Mouse (Mus musculus): ENCODE data around the gene Fdxacb1. TPM values are rescaled to one million over a fixed set of nuclear protein-coding genes. Genes with fewer than 3 reads are reported as not detected.

Gene Fdxacb1
- polyA plus RNA-seq, 1 experiment from 2014 or later: 12.0 TPM

DNA sequence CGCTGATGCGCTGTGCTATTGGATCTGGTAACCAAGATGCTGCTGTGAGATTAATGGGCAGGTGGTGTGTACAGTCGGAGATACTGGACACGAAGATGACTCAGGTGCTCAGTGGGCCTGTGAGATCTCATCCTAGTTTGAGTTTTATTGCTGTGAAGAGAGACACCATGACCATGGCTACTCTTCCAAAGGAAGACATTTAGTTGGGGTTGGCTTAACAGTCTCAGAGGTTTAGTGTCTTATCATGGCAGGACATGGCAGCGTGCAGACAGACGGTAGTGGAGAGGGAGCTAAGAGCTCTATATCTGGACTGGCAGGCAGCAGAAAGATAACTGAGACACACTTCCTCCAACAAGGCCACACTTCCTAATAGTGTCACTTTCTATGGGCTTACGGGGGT lies 43.2 kb downstream of the Fdxacb1 start:
- Histone ChIP-seq H3K4me3 (ENCODE audit: low read depth, low read length) (no peak overlapping the region), H3K27me3 (ENCODE audit: control insufficient read depth, insufficient read depth, low read length) (no peaks in the 10 kb centered on the region), H3K4me1 (ENCODE audit: control insufficient read depth, insufficient read depth, low read length) (no peaks in the 10 kb centered on the region), H3K9me3 (ENCODE audit: control insufficient read depth, low read length) (no peaks in the 10 kb centered on the region), H3K27ac (ENCODE audit: low read depth, low read length) (no peak overlapping the region), H3K4me2 (no peak overlapping the region), H3K9ac (ENCODE audit: low read length) (no peak overlapping the region), H3K36me3 (ENCODE audit: control insufficient read depth, insufficient read depth, low read length) (peaks cover 2% of the 10 kb centered on the region; the same call in 1 of the 2 replicates)
- 95% methylated on average over 7 of the region's 7 CpGs for WGBS
- no peak for ATAC-seq (ENCODE audit: low FRiP score)
- DNase-seq (ENCODE audit: low spot score, missing footprints): peak; percentile 54

DNA sequence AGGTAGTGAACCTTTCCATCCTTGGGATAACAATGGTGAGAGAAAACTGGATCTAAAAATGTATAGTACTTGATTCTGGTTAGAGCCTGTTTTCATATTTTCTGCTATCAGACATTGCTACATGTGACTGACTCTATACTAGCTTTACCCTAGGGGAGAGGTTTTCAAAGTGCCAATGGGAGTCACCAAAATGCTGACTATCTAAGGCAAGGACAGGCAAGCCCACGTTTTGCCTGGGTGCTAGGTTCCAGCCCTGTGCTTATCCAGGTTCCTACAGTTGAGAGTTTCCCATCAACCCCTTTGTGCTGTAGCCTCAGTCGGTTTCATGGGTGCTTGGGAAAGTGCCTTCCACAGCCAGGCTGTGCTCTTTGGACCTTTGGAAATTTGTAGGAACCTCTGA lies 43.7 kb downstream of the Fdxacb1 start:
- H3K4me2 ChIP-seq: no peak overlapping the region
- peaks cover 2% of the 10 kb centered on the region; the same call in 1 of the 2 replicates for H3K36me3 ChIP-seq (ENCODE audit: control insufficient read depth, insufficient read depth, low read length)
- ATAC-seq (ENCODE audit: low FRiP score): no peak
- DNase-seq (ENCODE audit: low spot score, missing footprints): peak; percentile 17
- no peaks in the 10 kb centered on the region for H3K27me3 ChIP-seq (ENCODE audit: control insufficient read depth, insufficient read depth, low read length)
- H3K9ac ChIP-seq (ENCODE audit: low read length): no peak overlapping the region
- 88% methylated on average over 2 of the region's 2 CpGs for WGBS
- H3K9me3 ChIP-seq (ENCODE audit: control insufficient read depth, low read length): no peaks in the 10 kb centered on the region
- no peak overlapping the region for H3K4me3 ChIP-seq (ENCODE audit: low read depth, low read length)
- no peaks in the 10 kb centered on the region for H3K4me1 ChIP-seq (ENCODE audit: control insufficient read depth, insufficient read depth, low read length)
- H3K27ac ChIP-seq (ENCODE audit: low read depth, low read length): no peak overlapping the region

DNA sequence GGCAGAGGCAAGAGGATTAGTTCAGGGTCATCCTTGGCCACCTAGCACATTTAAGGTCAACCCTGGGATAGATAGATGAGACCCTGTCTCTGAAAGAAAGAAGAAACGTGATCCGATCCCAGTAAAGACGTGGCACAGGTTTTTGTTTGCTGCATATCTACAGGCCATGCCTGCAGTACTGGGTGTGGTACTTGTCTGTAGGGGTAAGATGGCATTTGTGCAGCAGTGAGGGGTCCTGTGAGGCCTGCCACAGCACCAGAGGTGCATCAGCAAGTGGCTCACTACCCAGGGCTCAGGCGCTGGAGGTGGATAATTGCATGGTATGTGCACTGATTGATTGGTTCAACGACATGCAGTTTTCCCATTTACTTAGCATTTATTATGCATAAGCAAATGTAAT lies 45.8 kb downstream of the Fdxacb1 start:
- peaks cover 2% of the 10 kb centered on the region; the same call in 1 of the 2 replicates for H3K36me3 ChIP-seq (ENCODE audit: control insufficient read depth, insufficient read depth, low read length)
- WGBS: 96% methylated on average over 5 of the region's 5 CpGs
- H3K4me3 ChIP-seq (ENCODE audit: low read depth, low read length): no peak overlapping the region
- H3K27ac ChIP-seq (ENCODE audit: low read depth, low read length): no peak overlapping the region
- no peak overlapping the region for H3K9ac ChIP-seq (ENCODE audit: low read length)
- no peak overlapping the region for H3K4me2 ChIP-seq
- H3K9me3 ChIP-seq (ENCODE audit: control insufficient read depth, low read length): no peaks in the 10 kb centered on the region
- DNase-seq (ENCODE audit: low spot score, missing footprints) (no peak), ATAC-seq (ENCODE audit: low FRiP score) (no peak)
- H3K27me3 ChIP-seq (ENCODE audit: control insufficient read depth, insufficient read depth, low read length): no peaks in the 10 kb centered on the region
- H3K4me1 ChIP-seq (ENCODE audit: control insufficient read depth, insufficient read depth, low read length): no peaks in the 10 kb centered on the region

DNA sequence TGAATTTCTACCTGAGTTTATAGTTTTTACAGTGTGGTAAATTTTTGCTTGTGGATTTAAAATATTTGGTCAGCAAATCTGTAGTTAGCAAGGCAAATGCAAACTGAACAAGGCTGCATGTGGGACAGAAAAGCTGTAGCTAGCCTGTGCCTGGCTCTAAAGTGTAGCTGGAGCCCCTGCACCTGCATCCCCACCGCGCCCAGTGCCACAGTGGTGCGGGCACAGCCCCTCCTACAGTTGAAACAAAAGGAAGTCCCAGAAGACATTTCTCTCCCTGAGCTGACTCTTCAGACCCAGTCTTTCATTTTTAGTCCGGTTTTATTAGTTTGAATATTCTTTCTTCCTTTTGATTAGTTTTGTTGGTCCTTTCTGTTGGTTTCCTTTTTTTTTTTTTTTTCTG lies 47.6 kb downstream of the Fdxacb1 start:
- Histone ChIP-seq H3K4me2 (no peak overlapping the region), H3K4me3 (ENCODE audit: low read depth, low read length) (no peak overlapping the region), H3K9ac (ENCODE audit: low read length) (no peak overlapping the region), H3K27ac (ENCODE audit: low read depth, low read length) (no peak overlapping the region), H3K27me3 (ENCODE audit: control insufficient read depth, insufficient read depth, low read length) (no peaks in the 10 kb centered on the region), H3K4me1 (ENCODE audit: control insufficient read depth, insufficient read depth, low read length) (no peaks in the 10 kb centered on the region), H3K36me3 (ENCODE audit: control insufficient read depth, insufficient read depth, low read length) (peaks cover 2% of the 10 kb centered on the region; the same call in 1 of the 2 replicates), H3K9me3 (ENCODE audit: control insufficient read depth, low read length) (no peaks in the 10 kb centered on the region)
- ATAC-seq (ENCODE audit: low FRiP score): no peak
- WGBS: 99% methylated on average over 4 of the region's 4 CpGs
- no peak for DNase-seq (ENCODE audit: low spot score, missing footprints)

DNA sequence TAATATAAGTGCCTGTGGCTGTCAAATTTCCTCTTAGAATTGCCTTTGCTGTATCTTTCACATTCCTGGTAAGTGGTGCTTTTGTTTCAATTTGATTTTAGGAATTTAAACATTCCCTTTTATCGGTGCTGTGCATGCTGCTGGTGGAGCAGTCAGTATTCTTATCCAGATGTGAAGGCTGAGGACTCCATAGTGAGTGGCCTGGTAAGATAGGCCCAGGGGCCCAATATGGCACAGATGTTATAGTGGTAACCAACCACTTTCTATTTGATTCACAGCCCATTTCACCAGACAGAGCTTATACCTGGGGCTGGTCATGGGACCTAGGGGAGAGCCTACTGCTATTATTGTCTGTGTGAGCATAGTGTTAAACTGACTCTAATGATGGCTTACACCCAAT lies 48.5 kb downstream of the Fdxacb1 start:
- Histone ChIP-seq H3K4me3 (ENCODE audit: low read depth, low read length) (no peak overlapping the region), H3K4me2 (no peak overlapping the region), H3K9ac (ENCODE audit: low read length) (no peak overlapping the region), H3K27ac (ENCODE audit: low read depth, low read length) (no peak overlapping the region), H3K36me3 (ENCODE audit: control insufficient read depth, insufficient read depth, low read length) (peaks cover 2% of the 10 kb centered on the region; the same call in 1 of the 2 replicates), H3K27me3 (ENCODE audit: control insufficient read depth, insufficient read depth, low read length) (no peaks in the 10 kb centered on the region), H3K9me3 (ENCODE audit: control insufficient read depth, low read length) (no peaks in the 10 kb centered on the region), H3K4me1 (ENCODE audit: control insufficient read depth, insufficient read depth, low read length) (no peaks in the 10 kb centered on the region)
- WGBS: 93% methylated on average over 1 of the region's 1 CpGs
- no peak for ATAC-seq (ENCODE audit: low FRiP score)
- no peak for DNase-seq (ENCODE audit: low spot score, missing footprints)

DNA sequence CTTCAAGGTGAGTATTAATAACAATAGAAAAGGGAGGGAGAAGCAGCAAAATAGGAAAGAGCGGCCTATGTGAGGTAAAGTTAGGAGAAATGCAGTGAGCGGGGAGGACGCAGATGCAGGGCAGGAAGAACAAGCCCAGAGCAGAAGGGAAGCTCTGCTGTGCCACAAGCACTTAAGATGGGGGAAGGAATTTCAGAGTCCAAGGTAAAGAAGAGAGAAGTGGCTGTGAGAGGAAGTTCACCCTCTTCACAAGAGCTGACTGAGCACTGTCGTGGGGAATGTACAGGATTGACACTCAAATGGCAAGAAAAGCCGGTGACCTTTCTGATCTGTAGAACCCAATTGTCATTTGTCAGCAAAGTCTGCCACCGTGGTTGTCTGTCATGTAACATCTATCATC lies 50.0 kb downstream of the Fdxacb1 start:
- Histone ChIP-seq H3K4me3 (ENCODE audit: low read depth, low read length) (no peak overlapping the region), H3K27me3 (ENCODE audit: control insufficient read depth, insufficient read depth, low read length) (no peaks in the 10 kb centered on the region), H3K4me1 (ENCODE audit: control insufficient read depth, insufficient read depth, low read length) (no peaks in the 10 kb centered on the region), H3K4me2 (no peak overlapping the region), H3K9ac (ENCODE audit: low read length) (no peak overlapping the region), H3K27ac (ENCODE audit: low read depth, low read length) (no peak overlapping the region), H3K9me3 (ENCODE audit: control insufficient read depth, low read length) (no peaks in the 10 kb centered on the region), H3K36me3 (ENCODE audit: control insufficient read depth, insufficient read depth, low read length) (peaks cover 2% of the 10 kb centered on the region; the same call in 1 of the 2 replicates)
- WGBS: 90% methylated on average over 6 of the region's 6 CpGs
- ATAC-seq (ENCODE audit: low FRiP score) (no peak), DNase-seq (ENCODE audit: low spot score, missing footprints) (no peak)

DNA sequence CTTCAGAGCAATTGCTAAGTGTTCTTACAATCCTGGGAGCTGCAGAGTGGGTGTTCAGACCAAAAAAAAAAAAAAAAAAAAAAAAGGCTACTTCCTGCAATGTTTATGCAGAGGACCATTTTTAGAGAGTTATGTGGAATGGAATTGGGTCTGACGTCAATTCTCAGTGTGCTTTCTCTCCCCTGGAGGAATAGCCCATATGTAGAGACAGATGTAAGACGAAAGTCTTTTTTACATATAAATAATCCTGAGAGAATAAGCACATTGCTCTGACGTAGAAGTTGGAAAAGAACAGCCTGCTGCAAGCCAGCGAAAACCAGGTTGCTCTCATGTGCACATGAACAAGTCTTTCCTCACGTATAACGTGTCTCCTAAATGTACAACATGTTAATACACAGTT lies 51.7 kb downstream of the Fdxacb1 start:
- Histone ChIP-seq H3K36me3 (ENCODE audit: control insufficient read depth, insufficient read depth, low read length) (no peaks in the 10 kb centered on the region; the same call in 1 of the 2 replicates), H3K4me1 (ENCODE audit: control insufficient read depth, insufficient read depth, low read length) (no peaks in the 10 kb centered on the region), H3K9me3 (ENCODE audit: control insufficient read depth, low read length) (no peaks in the 10 kb centered on the region), H3K4me3 (ENCODE audit: low read depth, low read length) (no peak overlapping the region), H3K9ac (ENCODE audit: low read length) (no peak overlapping the region), H3K27me3 (ENCODE audit: control insufficient read depth, insufficient read depth, low read length) (no peaks in the 10 kb centered on the region), H3K27ac (ENCODE audit: low read depth, low read length) (no peak overlapping the region), H3K4me2 (no peak overlapping the region)
- no peak for DNase-seq (ENCODE audit: low spot score, missing footprints)
- 93% methylated on average over 6 of the region's 6 CpGs for WGBS
- no peak for ATAC-seq (ENCODE audit: low FRiP score)

DNA sequence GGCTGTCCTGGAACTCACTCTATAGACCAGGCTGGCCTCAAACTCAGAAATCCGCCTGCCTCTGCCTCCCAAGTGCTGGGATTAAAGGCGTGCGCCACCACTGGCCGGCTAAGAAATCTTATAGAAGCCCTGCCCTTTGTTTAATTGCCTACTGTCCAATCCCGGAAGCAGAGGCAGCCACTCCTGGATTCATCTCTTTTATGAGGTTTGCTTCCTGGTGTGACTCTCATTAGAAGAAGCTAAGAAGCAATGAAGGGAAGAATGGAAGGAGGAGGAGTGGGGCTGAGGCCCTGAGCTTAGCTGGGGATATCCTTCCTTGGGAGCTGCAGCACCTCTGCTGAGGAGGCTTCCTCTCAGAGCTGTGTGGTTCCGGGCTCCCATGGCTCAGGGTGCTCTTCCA lies 53.6 kb downstream of the Fdxacb1 start:
- Histone ChIP-seq H3K4me1 (ENCODE audit: control insufficient read depth, insufficient read depth, low read length) (no peaks in the 10 kb centered on the region), H3K36me3 (ENCODE audit: control insufficient read depth, insufficient read depth, low read length) (no peaks in the 10 kb centered on the region; the same call in 1 of the 2 replicates), H3K4me2 (no peak overlapping the region), H3K9ac (ENCODE audit: low read length) (no peak overlapping the region), H3K9me3 (ENCODE audit: control insufficient read depth, low read length) (no peaks in the 10 kb centered on the region), H3K27me3 (ENCODE audit: control insufficient read depth, insufficient read depth, low read length) (no peaks in the 10 kb centered on the region), H3K27ac (ENCODE audit: low read depth, low read length) (no peak overlapping the region), H3K4me3 (ENCODE audit: low read depth, low read length) (no peak overlapping the region)
- ATAC-seq (ENCODE audit: low FRiP score): no peak
- no peak for DNase-seq (ENCODE audit: low spot score, missing footprints)
- 91% methylated on average over 5 of the region's 6 CpGs for WGBS

DNA sequence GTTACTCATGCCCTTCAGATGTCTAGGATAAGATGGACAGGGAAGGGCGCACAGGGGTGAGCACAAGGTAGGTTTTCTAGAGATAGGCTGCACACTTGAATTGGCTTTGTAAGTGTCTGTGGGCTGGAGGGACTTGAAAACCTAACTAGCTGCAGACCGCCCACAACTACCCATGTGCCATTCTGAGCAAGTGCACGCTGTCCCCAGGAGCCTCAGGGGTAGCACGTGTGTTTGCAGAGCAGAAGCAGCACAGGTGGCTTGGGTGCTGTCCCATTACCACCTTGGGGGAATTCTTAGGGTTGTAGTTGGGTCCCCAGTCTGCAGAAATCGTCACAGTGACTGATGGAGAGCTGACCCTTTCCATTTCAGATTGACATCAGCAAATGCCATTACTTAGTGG lies 54.2 kb downstream of the Fdxacb1 start:
- no peak for ATAC-seq (ENCODE audit: low FRiP score)
- H3K27me3 ChIP-seq (ENCODE audit: control insufficient read depth, insufficient read depth, low read length): no peaks in the 10 kb centered on the region
- H3K4me1 ChIP-seq (ENCODE audit: control insufficient read depth, insufficient read depth, low read length): no peaks in the 10 kb centered on the region
- H3K4me2 ChIP-seq: no peak overlapping the region
- no peak overlapping the region for H3K9ac ChIP-seq (ENCODE audit: low read length)
- no peaks in the 10 kb centered on the region for H3K9me3 ChIP-seq (ENCODE audit: control insufficient read depth, low read length)
- H3K36me3 ChIP-seq (ENCODE audit: control insufficient read depth, insufficient read depth, low read length): no peaks in the 10 kb centered on the region; the same call in 1 of the 2 replicates
- H3K27ac ChIP-seq (ENCODE audit: low read depth, low read length): no peak overlapping the region
- WGBS: 96% methylated on average over 5 of the region's 5 CpGs
- no peak for DNase-seq (ENCODE audit: low spot score, missing footprints)
- no peak overlapping the region for H3K4me3 ChIP-seq (ENCODE audit: low read depth, low read length)
